Mouse (Mus musculus) midbrain, embryonic 16.5 days (tissue): ENCODE measurements around the gene Vasp. TPM values are rescaled to one million over a fixed set of nuclear protein-coding genes. Genes with fewer than 3 reads are reported as not detected.
A peak's percentile ranks its signal among the peaks of the same experiment; 100 is the strongest.

Experiments used
- ATAC-seq: fragments of 200-750 bp; cut with Nextera tagmentation; 2 replicates; pipeline ENCODE4 v1.8.0; 2017; ENCODE audit warnings: moderate TSS enrichment
- H3K27ac ChIP-seq: fragments of 300-500 bp; sonication (generic); 2 replicates; pipeline ENCODE4 v1.5.1; 2014; ENCODE audit warnings: mild to moderate bottlenecking, low read length, mixed read lengths
- H3K27me3 ChIP-seq: fragments of 300-500 bp; sonication (generic); 2 replicates; pipeline ENCODE4 v1.6.1; 2014; ENCODE audit warnings: low read depth, low read length, mixed read lengths; ENCODE audit not compliant: control insufficient read depth, insufficient read depth
- H3K36me3 ChIP-seq: fragments of 300-500 bp; sonication (generic); 2 replicates; pipeline ENCODE4 v1.6.1; 2014; ENCODE audit warnings: mild to moderate bottlenecking, low read length, moderate library complexity, mixed read lengths; ENCODE audit not compliant: control insufficient read depth, insufficient read depth
- H3K4me1 ChIP-seq: fragments of 300-500 bp; sonication (generic); 2 replicates; pipeline ENCODE4 v1.6.1; 2014; ENCODE audit warnings: mild to moderate bottlenecking, low read length, mixed read lengths; ENCODE audit not compliant: control insufficient read depth, insufficient read depth
- H3K4me2 ChIP-seq: fragments of 300-500 bp; sonication (generic); 2 replicates; pipeline ENCODE4 v1.6.1; 2014; ENCODE audit warnings: mild to moderate bottlenecking, low read length, mixed read lengths
- H3K4me3 ChIP-seq: fragments of 300-500 bp; sonication (generic); 2 replicates; pipeline ENCODE4 v1.5.1; 2014; ENCODE audit warnings: low read depth, mild to moderate bottlenecking, low read length, moderate library complexity, mixed read lengths
- H3K9ac ChIP-seq: fragments of 300-500 bp; sonication (generic); 2 replicates; pipeline ENCODE4 v1.6.1; 2014; ENCODE audit warnings: low read depth, low read length, mixed read lengths
- H3K9me3 ChIP-seq: fragments of 300-500 bp; sonication (generic); replicated peaks from 2 replicates; pipeline ENCODE4 v1.6.1; 2014; ENCODE audit warnings: mild to moderate bottlenecking, low read length, mixed read lengths; ENCODE audit not compliant: control insufficient read depth, poor library complexity, severe bottlenecking
- WGBS: fragments of 180-500 bp; shearing (Covaris S2); extraction: QIAGEN DNeasy Blood & Tissue Kit; methylation state at CpG from one replicate; pipeline ENCODE4 v1.1.7; 2014; 5-methylcytosine and 5-hydroxymethylcytosine counted together
- polyA plus RNA-seq: library from polyadenylated mRNA; unstranded; fragments of >200 nt; fragmentation: Nextera tagmentation; extraction: Ambion mirVana; gene quantifications from 2 replicates; pipeline ENCODE4 v1.2.1, GENCODE M21; 2015

Gene Vasp
- 35.5 and 40.9 TPM in 2 replicates for polyA plus RNA-seq

- peak within 1 kb of the TSS; percentile 89 for H3K9ac ChIP-seq
- H3K4me2 ChIP-seq: peak within 1 kb of the TSS; percentile 72
- H3K4me3 ChIP-seq: peak within 1 kb of the TSS; percentile 96
- WGBS: under 1% methylated on average over 59 of the region's 62 CpGs
- H3K27ac ChIP-seq: peak within 1 kb of the TSS; percentile 87
- H3K9me3 ChIP-seq: no peaks in the 10 kb centered on the region
- H3K27me3 ChIP-seq: no peaks in the 10 kb centered on the region
- ATAC-seq: peak; percentile 76
- no peaks in the 10 kb centered on the region for H3K36me3 ChIP-seq
- H3K4me1 ChIP-seq: peaks cover 18% of the 10 kb centered on the region
These were observed at the start of gene Vasp for GRCm38 (mm10) chr7:19271238-19272172. TSS of gene Vasp (minus strand) at chr7:19271817.

GRCm38 (mm10) chr7:19320637-19321036 lies 49.0 kb upstream of the Vasp start:
- Histone ChIP-seq H3K27ac (peak overlapping the region; percentile 53; the same call in 1 of the 2 replicates), H3K9me3 (no peaks in the 10 kb centered on the region), H3K4me3 (peak overlapping the region; percentile 60; the same call in 1 of the 2 replicates), H3K9ac (peak overlapping the region; percentile 50; the same call in 1 of the 2 replicates), H3K4me1 (peaks cover 12% of the 10 kb centered on the region), H3K27me3 (peaks cover 2% of the 10 kb centered on the region; the same call in 1 of the 2 replicates), H3K4me2 (peak overlapping the region; percentile 80), H3K36me3 (no peaks in the 10 kb centered on the region)
- ATAC-seq: no peak
- WGBS: 41% methylated on average over 7 of the region's 7 CpGs

GRCm38 (mm10) chr7:19319906-19320305 lies 48.3 kb upstream of the Vasp start:
- Histone ChIP-seq H3K4me1 (peaks cover 12% of the 10 kb centered on the region), H3K27ac (peak overlapping the region; percentile 63)
- WGBS: under 1% methylated on average over 38 of the region's 41 CpGs

GRCm38 (mm10) chr7:19319458-19319857 lies 47.8 kb upstream of the Vasp start:
- H3K27me3 ChIP-seq: peaks cover 2% of the 10 kb centered on the region; the same call in 1 of the 2 replicates
- H3K36me3 ChIP-seq: no peaks in the 10 kb centered on the region
- peak overlapping the region; percentile 60 for H3K4me3 ChIP-seq
- H3K9ac ChIP-seq: peak overlapping the region; percentile 74
- peak overlapping the region; percentile 63 for H3K27ac ChIP-seq
- peak overlapping the region; percentile 80 for H3K4me2 ChIP-seq
- peaks cover 12% of the 10 kb centered on the region for H3K4me1 ChIP-seq
- ATAC-seq: peak; percentile 78
- H3K9me3 ChIP-seq: no peaks in the 10 kb centered on the region
- WGBS: 11% methylated on average over 9 of the region's 9 CpGs

More at GRCm38 (mm10) chr7:19319906-19320305, 48.3 kb upstream of the Vasp start:
- Histone ChIP-seq H3K9ac (peak overlapping the region; percentile 74), H3K4me3 (peak overlapping the region; percentile 60), H3K4me2 (peak overlapping the region; percentile 80), H3K27me3 (peaks cover 2% of the 10 kb centered on the region; the same call in 1 of the 2 replicates), H3K36me3 (no peaks in the 10 kb centered on the region), H3K9me3 (no peaks in the 10 kb centered on the region)
- peak; percentile 94 for ATAC-seq

- Histone ChIP-seq H3K27ac (no peak overlapping the region), H3K36me3 (no peaks in the 10 kb centered on the region), H3K4me1 (peaks cover 12% of the 10 kb centered on the region), H3K9ac (no peak overlapping the region), H3K4me3 (no peak overlapping the region), H3K27me3 (peaks cover 4% of the 10 kb centered on the region; the same call in 1 of the 2 replicates), H3K9me3 (no peaks in the 10 kb centered on the region), H3K4me2 (no peak overlapping the region)
- no peak for ATAC-seq
- WGBS: 78% methylated on average over 7 of the region's 7 CpGs
These were observed 47.1 kb upstream of the Vasp start for GRCm38 (mm10) chr7:19318676-19319075.

- Histone ChIP-seq H3K4me2 (no peak overlapping the region), H3K36me3 (no peaks in the 10 kb centered on the region), H3K27me3 (peaks cover 4% of the 10 kb centered on the region; the same call in 1 of the 2 replicates), H3K27ac (no peak overlapping the region), H3K4me3 (no peak overlapping the region), H3K9ac (no peak overlapping the region), H3K9me3 (no peaks in the 10 kb centered on the region), H3K4me1 (peaks cover 12% of the 10 kb centered on the region)
- ATAC-seq: no peak
- whole genome bisulfite sequencing: 70% methylated on average over 2 of the region's 2 CpGs
These were observed 46.6 kb upstream of the Vasp start for GRCm38 (mm10) chr7:19318201-19318600.

GRCm38 (mm10) chr7:19316451-19317161 lies 45.0 kb upstream of the Vasp start:
- H3K9ac ChIP-seq: no peak overlapping the region
- H3K27me3 ChIP-seq: peaks cover 10% of the 10 kb centered on the region
- no peak overlapping the region for H3K4me3 ChIP-seq
- no peak overlapping the region for H3K4me2 ChIP-seq
- H3K27ac ChIP-seq: no peak overlapping the region
- H3K9me3 ChIP-seq: no peaks in the 10 kb centered on the region
- H3K4me1 ChIP-seq: peaks cover 12% of the 10 kb centered on the region
- no peak for ATAC-seq
- WGBS: 42% methylated on average over 14 of the region's 14 CpGs
- no peaks in the 10 kb centered on the region for H3K36me3 ChIP-seq

- WGBS: 52% methylated on average over 5 of the region's 5 CpGs
- Histone ChIP-seq H3K27me3 (peaks cover 11% of the 10 kb centered on the region), H3K4me1 (peaks cover 11% of the 10 kb centered on the region), H3K9me3 (no peaks in the 10 kb centered on the region), H3K4me3 (no peak overlapping the region), H3K4me2 (no peak overlapping the region), H3K27ac (no peak overlapping the region), H3K36me3 (no peaks in the 10 kb centered on the region), H3K9ac (no peak overlapping the region)
- no peak for ATAC-seq
These were observed 42.4 kb upstream of the Vasp start for GRCm38 (mm10) chr7:19314033-19314432.
